Mouse (Mus musculus) adrenal gland, adult (tissue): ENCODE measurements around the gene Ap5b1.

ENCODE experiments used
- DNase-seq, 2 experiments: peaks; one replicate each; pipeline ENCODE4 v3.0.0; 2022 to 2023; ENCODE audit warnings: low spot score in 1 of 2; ENCODE audit not compliant: inconsistent age in 2 of 2

The Ap5b1 gene

DNA sequence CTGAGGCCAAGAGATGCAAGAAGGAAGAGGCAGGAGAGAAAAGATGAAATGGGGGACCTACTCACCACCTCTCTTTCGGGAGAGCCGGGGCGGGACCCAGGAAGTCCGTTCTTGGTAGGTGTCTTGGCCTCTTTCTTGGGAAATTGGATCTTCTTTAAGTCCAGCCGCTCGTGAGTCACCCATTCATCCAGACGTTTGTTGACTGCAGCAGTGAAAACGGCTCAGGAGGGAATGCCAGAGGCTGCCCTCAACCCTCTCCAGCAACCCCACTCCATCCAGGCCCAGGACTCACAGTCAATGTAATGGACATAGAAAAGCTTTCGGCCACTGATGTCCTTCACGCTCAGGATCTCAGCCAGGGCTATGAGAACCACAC is 41.3 kb downstream of the Ap5b1 start:
- DNase-seq, result no peak

DNA sequence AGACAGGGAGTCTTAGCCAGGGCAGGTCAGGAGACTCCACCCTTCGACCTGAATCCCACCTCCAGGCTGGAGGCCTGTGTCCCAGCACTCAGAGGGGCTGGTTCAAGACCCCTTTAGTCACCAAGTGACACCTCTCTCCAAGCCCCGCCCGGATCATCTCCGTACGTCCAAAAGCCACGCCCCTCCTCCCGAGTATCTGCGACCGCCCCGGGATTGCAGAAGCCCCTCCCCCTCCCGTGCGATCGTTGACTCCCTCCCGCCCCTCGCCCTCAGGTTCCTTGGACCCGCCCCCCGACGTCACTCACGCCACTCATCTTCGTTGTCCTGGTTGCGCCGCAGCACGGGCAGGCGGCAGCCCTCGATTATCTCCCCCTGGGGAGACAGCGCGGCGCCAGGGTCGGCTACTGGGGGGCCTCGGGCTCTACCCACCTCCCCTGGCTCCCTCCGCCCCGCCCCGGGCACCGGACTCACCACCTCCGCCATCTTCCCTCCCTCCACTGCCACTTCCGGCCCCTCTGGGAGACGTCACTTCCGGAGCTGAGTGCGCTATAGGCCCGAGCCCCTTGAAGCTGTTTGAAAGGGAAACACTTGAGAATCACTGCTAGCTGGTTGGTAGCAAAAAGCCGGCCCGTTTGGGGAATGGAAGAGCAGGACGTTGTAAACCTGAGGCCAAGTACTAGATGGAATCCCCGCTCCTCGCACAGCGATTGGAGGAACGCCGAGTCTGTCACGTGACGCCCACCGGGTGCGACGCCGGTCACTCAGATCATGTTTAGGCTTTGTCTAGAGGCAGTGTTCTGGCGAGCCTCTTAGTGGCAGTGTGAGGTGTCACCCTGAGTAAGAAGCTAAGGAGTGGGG is 42.0 kb downstream of the Ap5b1 start, which contains the start of gene Kat5:
Gene Kat5, minus strand, starts transcription at position 691 of the 858 bp plus-strand sequence.
- peak; percentile 95 to 100 for DNase-seq

DNA sequence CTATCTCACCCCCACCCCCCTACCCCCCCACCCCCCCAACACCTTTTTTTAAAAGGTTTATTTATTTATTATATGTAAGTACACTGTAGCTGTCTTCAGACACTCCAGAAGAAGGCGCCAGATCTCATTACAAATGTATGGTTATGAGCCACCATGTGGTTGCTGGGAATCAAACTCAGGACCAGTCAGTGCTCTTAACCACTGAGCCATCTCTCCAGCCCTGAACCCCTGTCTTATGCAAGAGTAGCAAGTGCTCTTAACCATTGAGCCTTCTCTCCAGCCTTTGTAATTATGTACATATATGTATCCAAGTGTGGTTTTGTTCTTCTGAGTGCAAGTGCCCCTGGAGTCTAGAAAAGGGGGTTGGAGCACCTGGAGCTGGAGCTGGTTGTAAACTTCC is 44.1 kb downstream of the Ap5b1 start:
- DNase-seq, result no peak

DNA sequence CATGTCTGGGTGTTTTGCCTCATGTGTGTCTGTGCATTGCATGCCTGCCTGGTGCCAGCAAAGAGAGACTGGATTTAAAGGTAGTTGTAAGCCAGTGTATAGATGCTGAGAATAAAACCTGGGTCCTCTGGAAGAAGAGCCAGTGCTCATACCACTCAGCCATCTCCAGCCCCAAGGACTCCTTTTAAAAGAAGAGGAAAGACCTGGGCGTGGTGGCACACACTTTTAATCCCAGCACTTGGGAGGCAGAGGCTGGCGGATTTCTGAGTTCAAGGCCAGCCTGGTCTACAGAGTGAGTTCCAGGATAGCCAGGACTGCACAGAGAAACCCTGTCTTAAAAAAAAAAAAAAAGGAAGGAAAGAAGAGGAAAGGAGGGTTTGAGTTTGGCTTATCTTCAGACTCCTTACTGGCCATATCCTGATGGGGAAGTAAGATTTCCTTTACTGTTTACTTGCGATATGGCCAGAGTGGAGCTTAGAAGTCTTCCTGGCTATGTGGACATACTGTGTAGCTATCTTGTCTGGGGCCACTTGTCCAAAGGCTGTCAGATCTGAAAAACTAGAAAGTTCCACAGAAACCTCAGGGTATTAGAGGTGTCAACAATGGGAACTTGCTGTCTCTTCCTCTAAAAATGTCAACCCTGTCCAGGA is 45.1 kb downstream of the Ap5b1 start:
- no peak for DNase-seq

DNA sequence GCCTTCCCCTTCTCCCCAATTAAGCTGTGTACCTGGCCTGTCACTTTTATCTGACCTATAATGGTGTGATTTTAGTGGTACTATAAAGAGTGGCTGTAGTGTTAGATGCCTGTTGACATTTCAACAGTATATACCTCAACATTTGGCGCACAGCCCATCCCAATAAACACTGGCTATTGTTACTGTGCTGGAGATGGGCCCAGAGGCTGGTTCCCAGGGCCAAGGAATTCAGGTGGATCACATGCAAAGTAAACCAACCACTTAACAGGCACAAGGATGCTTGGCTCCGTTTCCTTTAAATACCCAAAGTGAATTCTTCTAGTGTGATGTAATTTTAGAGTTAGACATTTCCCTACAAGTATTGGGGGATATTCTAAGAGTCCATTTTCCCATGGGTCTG is 47.1 kb downstream of the Ap5b1 start:
- DNase-seq, result no peak

DNA sequence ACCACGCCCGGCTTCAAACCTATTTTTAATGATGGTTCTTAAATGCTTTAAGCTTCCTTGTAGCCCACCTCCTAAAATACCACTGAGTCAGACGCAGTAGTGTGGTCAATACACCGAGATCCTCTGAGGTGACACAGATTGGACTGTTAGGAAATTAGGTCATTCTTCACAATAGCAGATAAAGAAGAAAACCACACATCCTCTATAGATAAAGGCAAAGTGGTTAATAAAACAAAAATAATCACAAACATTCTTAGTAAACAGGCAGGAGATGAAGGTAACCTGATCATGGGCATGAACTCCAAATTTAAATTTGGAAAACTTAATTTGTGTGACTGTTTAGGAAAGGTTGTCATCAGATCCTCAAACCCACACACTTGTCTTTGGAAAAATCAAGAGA is 52.2 kb downstream of the Ap5b1 start:
- no peak for DNase-seq
